Mouse (Mus musculus) liver, embryonic 15.5 days (tissue): ENCODE data around the gene Thrb. TPM values are rescaled to one million over a fixed set of nuclear protein-coding genes. Genes with fewer than 3 reads are reported as not detected.
A peak's percentile ranks its signal among the peaks of the same experiment; 100 is the strongest.

Source experiments
- ATAC-seq: fragments of 200-750 bp; cut with Nextera tagmentation; 2 replicates; pipeline ENCODE4 v1.8.0; 2017; ENCODE audit warnings: moderate number of reproducible peaks, mild to moderate bottlenecking, moderate library complexity; ENCODE audit not compliant: insufficient read depth
- H3K27ac ChIP-seq: fragments of 300-500 bp; sonication (generic); replicated peaks from 2 replicates; pipeline ENCODE4 v1.5.1; 2015; ENCODE audit warnings: mild to moderate bottlenecking, inconsistent platforms
- H3K27me3 ChIP-seq: fragments of 300-500 bp; sonication (generic); 2 replicates; pipeline ENCODE4 v1.6.1; 2015; ENCODE audit warnings: mild to moderate bottlenecking, inconsistent platforms
- H3K36me3 ChIP-seq: fragments of 300-500 bp; sonication (generic); replicated peaks from 2 replicates; pipeline ENCODE4 v1.6.1; 2015; ENCODE audit warnings: moderate library complexity, mild to moderate bottlenecking, inconsistent platforms
- H3K4me1 ChIP-seq: fragments of 300-500 bp; sonication (generic); replicated peaks from 2 replicates; pipeline ENCODE4 v1.6.1; 2015; ENCODE audit warnings: inconsistent platforms
- H3K4me2 ChIP-seq: fragments of 300-500 bp; sonication (generic); 2 replicates; pipeline ENCODE4 v1.6.1; 2015; ENCODE audit warnings: moderate library complexity, mild to moderate bottlenecking, inconsistent platforms
- H3K4me3 ChIP-seq: fragments of 300-500 bp; sonication (generic); replicated peaks from 2 replicates; pipeline ENCODE4 v1.5.1; 2015; ENCODE audit warnings: mild to moderate bottlenecking, inconsistent platforms
- H3K9ac ChIP-seq: fragments of 300-500 bp; sonication (generic); 2 replicates; pipeline ENCODE4 v1.6.1; 2015; ENCODE audit warnings: moderate library complexity, mild to moderate bottlenecking, inconsistent platforms
- H3K9me3 ChIP-seq: fragments of 300-500 bp; sonication (generic); replicated peaks from 2 replicates; pipeline ENCODE4 v1.6.1; 2016; ENCODE audit warnings: inconsistent platforms
- WGBS: fragments of 180-500 bp; shearing (Covaris S2); methylation state at CpG from one replicate; pipeline ENCODE4 v1.1.7; 2015; ENCODE audit warnings: mixed read lengths; ENCODE audit not compliant: insufficient replicate concordance; 5-methylcytosine and 5-hydroxymethylcytosine counted together
- polyA plus RNA-seq: library from polyadenylated mRNA; unstranded; fragments of >200 nt; fragmentation: Nextera tagmentation; extraction: Ambion mirVana; gene quantifications from 2 replicates; pipeline ENCODE4 v1.2.1, GENCODE M21; 2015

Thrb gene
- polyA plus RNA-seq, 1 experiment from 2014 or later, result 2.1 TPM

DNA sequence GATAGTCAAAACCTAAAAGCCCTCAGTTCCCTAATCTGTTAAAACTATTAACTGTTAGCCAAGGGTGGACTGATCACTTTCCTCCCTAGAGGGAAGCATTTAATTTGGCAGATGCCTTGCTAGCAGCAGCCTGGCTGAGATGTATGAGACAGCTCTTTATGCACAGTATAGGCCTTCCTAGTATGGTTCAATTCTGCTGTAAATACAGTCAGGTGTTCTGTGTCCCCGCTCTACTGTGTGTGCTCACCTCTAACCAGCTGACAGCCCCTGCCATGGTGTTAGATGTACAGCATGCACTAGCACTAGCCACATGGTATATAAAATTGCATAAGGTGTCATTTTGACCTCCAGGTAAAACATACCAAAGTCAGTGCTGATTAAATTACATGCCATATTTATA is 176.7 kb downstream of the Thrb start:
- Histone ChIP-seq H3K9ac (no peak overlapping the region), H3K4me2 (no peak overlapping the region), H3K36me3 (no peaks in the 10 kb centered on the region), H3K4me1 (no peaks in the 10 kb centered on the region), H3K4me3 (no peak overlapping the region), H3K9me3 (no peaks in the 10 kb centered on the region), H3K27me3 (no peaks in the 10 kb centered on the region), H3K27ac (no peak overlapping the region)
- no peak for ATAC-seq
- 70% methylated on average over 1 of the region's 1 CpGs for WGBS

- H3K9ac ChIP-seq, result no peak overlapping the region
- no peaks in the 10 kb centered on the region for H3K36me3 ChIP-seq
- H3K9me3 ChIP-seq, result no peaks in the 10 kb centered on the region
- no peak overlapping the region for H3K4me2 ChIP-seq
- 63% methylated on average over 5 of the region's 5 CpGs for WGBS
- no peak overlapping the region for H3K27ac ChIP-seq
- H3K4me1 ChIP-seq, result no peaks in the 10 kb centered on the region
- H3K27me3 ChIP-seq, result no peaks in the 10 kb centered on the region
- ATAC-seq, result no peak
- H3K4me3 ChIP-seq, result no peak overlapping the region
Measured at GRCm38 (mm10) chr14:17845003-17845697, 185.1 kb downstream of the Thrb start.

- H3K4me3 ChIP-seq, result no peak overlapping the region
- H3K9ac ChIP-seq, result no peak overlapping the region
- H3K4me2 ChIP-seq, result no peak overlapping the region
- no peak overlapping the region for H3K27ac ChIP-seq
- H3K4me1 ChIP-seq, result no peaks in the 10 kb centered on the region
- peak; percentile 61 for ATAC-seq
- H3K36me3 ChIP-seq, result no peaks in the 10 kb centered on the region
- H3K27me3 ChIP-seq, result no peaks in the 10 kb centered on the region
- WGBS, result 44% methylated on average over 6 of the region's 6 CpGs
- H3K9me3 ChIP-seq, result no peaks in the 10 kb centered on the region
Measured at GRCm38 (mm10) chr14:17845871-17846270, 185.8 kb downstream of the Thrb start.

DNA sequence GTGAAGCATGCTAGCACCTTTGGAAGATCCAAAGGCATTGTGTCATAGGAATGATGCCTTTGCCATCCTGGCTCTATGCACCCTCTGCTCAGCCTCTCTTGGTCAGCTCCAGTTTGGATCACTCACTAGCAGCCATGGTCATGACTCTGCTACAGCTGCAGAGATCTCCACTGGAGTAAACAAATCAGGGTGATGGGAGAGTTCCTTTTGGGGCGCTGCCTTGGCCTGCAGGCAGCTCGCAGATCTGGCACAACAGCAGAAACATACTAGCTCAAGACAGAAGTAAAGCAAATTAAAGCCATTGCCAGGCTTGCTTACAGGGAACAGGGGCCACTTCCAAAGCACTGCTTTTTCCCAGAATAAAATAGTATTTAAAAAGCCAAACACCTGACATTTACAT is 186.6 kb downstream of the Thrb start:
- Histone ChIP-seq H3K4me2 (no peak overlapping the region), H3K9ac (no peak overlapping the region), H3K4me1 (no peaks in the 10 kb centered on the region), H3K36me3 (no peaks in the 10 kb centered on the region), H3K9me3 (no peaks in the 10 kb centered on the region), H3K27ac (no peak overlapping the region), H3K27me3 (no peaks in the 10 kb centered on the region), H3K4me3 (no peak overlapping the region)
- ATAC-seq, result no peak
- WGBS, result 45% methylated on average over 2 of the region's 2 CpGs

DNA sequence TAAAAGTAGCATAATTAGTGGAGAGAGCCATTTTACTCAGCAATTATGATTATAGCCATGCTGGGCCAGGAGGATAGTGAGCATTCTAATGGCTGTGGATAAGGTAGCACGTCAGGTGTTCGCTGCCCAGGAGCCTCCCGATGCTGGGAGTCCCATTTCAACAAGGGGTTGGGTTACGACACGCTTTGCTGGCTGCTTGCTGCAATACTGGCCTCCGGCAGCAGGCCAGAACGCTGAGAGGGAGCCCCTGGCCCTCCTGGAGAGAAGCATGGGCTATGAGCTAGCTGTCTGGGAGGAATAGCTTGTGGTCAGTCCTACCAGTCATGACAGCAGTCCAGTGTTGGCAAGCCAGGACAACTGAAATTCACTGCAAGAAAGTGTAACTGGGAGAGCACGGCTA is 187.2 kb downstream of the Thrb start:
- Histone ChIP-seq H3K27ac (no peak overlapping the region), H3K4me2 (no peak overlapping the region), H3K4me3 (no peak overlapping the region), H3K4me1 (no peaks in the 10 kb centered on the region), H3K27me3 (no peaks in the 10 kb centered on the region), H3K9me3 (no peaks in the 10 kb centered on the region), H3K9ac (no peak overlapping the region), H3K36me3 (no peaks in the 10 kb centered on the region)
- 45% methylated on average over 8 of the region's 8 CpGs for WGBS
- 0 out of 2 replicates have a peak, but pooled peaks have one; percentile 25 for ATAC-seq

- ATAC-seq, result no peak
- Histone ChIP-seq H3K27me3 (no peaks in the 10 kb centered on the region), H3K36me3 (no peaks in the 10 kb centered on the region), H3K27ac (no peak overlapping the region), H3K4me1 (no peaks in the 10 kb centered on the region), H3K4me2 (no peak overlapping the region), H3K9me3 (no peaks in the 10 kb centered on the region), H3K4me3 (no peak overlapping the region), H3K9ac (no peak overlapping the region)
- WGBS, result 50% methylated on average over 4 of the region's 4 CpGs
Measured at GRCm38 (mm10) chr14:17850355-17850754, 190.3 kb downstream of the Thrb start.

GRCm38 (mm10) chr14:17852236-17852635 is 192.2 kb downstream of the Thrb start:
- Histone ChIP-seq H3K4me3 (no peak overlapping the region), H3K9me3 (no peaks in the 10 kb centered on the region), H3K27me3 (no peaks in the 10 kb centered on the region), H3K4me2 (no peak overlapping the region), H3K9ac (no peak overlapping the region), H3K4me1 (no peaks in the 10 kb centered on the region), H3K36me3 (no peaks in the 10 kb centered on the region), H3K27ac (no peak overlapping the region)
- no peak for ATAC-seq
- WGBS, result 53% methylated on average over 2 of the region's 2 CpGs

DNA sequence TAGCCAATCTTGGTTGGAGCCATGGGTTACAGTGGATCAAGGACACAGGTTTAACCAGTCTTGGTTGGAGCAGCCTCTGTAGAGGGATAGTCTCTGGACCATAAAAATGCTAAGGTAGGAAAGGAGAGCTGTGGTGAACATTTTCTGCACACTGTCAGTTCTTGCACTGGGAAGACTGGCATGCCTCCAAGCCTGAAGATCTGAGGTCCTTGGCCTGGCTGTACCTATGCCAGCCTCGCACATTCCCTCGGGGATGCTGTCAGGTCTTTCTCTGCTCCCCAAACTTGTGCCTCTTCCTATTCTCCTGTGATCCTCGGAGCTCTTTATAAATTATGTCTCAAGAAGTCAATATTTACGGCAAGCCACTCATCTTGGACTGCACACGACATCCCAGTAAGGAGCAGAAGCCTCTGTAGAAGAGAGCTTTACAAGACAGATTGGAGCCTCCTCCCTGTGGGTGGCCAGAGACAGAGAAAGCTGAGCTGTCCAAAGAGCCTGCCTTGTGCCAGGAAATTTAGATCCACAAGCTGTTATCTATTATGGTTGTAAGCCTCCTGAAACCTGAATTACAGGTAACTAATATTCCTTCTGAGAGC is 199.8 kb downstream of the Thrb start:
- no peak overlapping the region for H3K4me3 ChIP-seq
- no peaks in the 10 kb centered on the region for H3K9me3 ChIP-seq
- no peak overlapping the region for H3K27ac ChIP-seq
- H3K4me1 ChIP-seq, result no peaks in the 10 kb centered on the region
- H3K36me3 ChIP-seq, result no peaks in the 10 kb centered on the region
- H3K27me3 ChIP-seq, result no peaks in the 10 kb centered on the region
- no peak for ATAC-seq
- no peak overlapping the region for H3K9ac ChIP-seq
- no peak overlapping the region for H3K4me2 ChIP-seq
- 60% methylated on average over 5 of the region's 5 CpGs for WGBS

DNA sequence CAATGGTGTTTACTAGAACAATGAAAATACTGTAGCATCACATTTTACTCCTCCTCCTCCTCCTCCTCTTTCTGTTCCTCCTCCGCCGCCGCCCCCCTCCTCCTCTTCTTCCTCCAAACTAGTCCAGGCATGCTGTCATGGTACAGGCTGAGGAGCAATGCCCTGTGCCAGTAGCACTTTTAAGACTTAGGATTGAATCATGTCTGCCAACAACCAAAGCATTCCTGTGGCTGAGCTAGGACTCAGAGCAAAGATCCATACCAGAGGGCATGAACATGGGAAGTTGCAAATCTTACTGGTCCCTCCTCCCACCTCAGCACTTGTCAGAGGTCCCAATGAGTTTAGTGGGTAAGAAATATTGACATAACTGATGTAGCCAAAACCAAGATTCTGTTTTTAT is 202.6 kb downstream of the Thrb start:
- no peaks in the 10 kb centered on the region for H3K27me3 ChIP-seq
- H3K27ac ChIP-seq, result no peak overlapping the region
- WGBS, result 73% methylated on average over 3 of the region's 3 CpGs
- H3K9me3 ChIP-seq, result no peaks in the 10 kb centered on the region
- no peaks in the 10 kb centered on the region for H3K4me1 ChIP-seq
- no peak for ATAC-seq
- H3K4me2 ChIP-seq, result no peak overlapping the region
- H3K9ac ChIP-seq, result no peak overlapping the region
- no peaks in the 10 kb centered on the region for H3K36me3 ChIP-seq
- no peak overlapping the region for H3K4me3 ChIP-seq

- Histone ChIP-seq H3K27me3 (no peaks in the 10 kb centered on the region), H3K9ac (no peak overlapping the region), H3K9me3 (no peaks in the 10 kb centered on the region), H3K4me1 (no peaks in the 10 kb centered on the region), H3K4me3 (no peak overlapping the region), H3K27ac (no peak overlapping the region), H3K36me3 (no peaks in the 10 kb centered on the region), H3K4me2 (no peak overlapping the region)
- no peak for ATAC-seq
- 37% methylated on average over 6 of the region's 6 CpGs for WGBS
Measured at GRCm38 (mm10) chr14:17863701-17864320, 203.8 kb downstream of the Thrb start.

GRCm38 (mm10) chr14:17868326-17868725 is 208.3 kb downstream of the Thrb start:
- WGBS, result 63% methylated on average over 6 of the region's 6 CpGs
- H3K4me1 ChIP-seq, result no peaks in the 10 kb centered on the region
- H3K36me3 ChIP-seq, result no peaks in the 10 kb centered on the region
- H3K9me3 ChIP-seq, result no peaks in the 10 kb centered on the region
- no peak overlapping the region for H3K4me2 ChIP-seq
- H3K27me3 ChIP-seq, result no peaks in the 10 kb centered on the region
- no peak overlapping the region for H3K9ac ChIP-seq
- H3K27ac ChIP-seq, result no peak overlapping the region
- no peak for ATAC-seq
- no peak overlapping the region for H3K4me3 ChIP-seq
